ENCODE assay signal across 24 mouse cellular contexts in genomic region chr8:86580458-86580857, GRCm38 (mm10). TPM values are rescaled to one million over a fixed set of nuclear protein-coding genes. Genes with fewer than 3 reads are reported as not detected.
A peak's percentile ranks its signal among the peaks of the same experiment; 100 is the strongest.
DNase-seq lines count a peak whose midpoint lies in the region; ATAC-seq and TF ChIP-seq lines count a peak whose summit lies in the region.
"Had no signal": no experiment of that assay in that cellular context is flagged by ENCODE, and none has a peak within 500 bp of the region (broad histone marks: within the 10 kb centered on the region; RNA-seq: fewer than 3 reads in every experiment).

Abcc12 (minus strand) TSS chr8:86580686.

- peak; percentile 31 to 40 for DNase-seq in cerebellum, adult 2 months
- DNase-seq in cerebellum, adult 11 months: no peak
- DNase-seq in forebrain, embryonic 10.5 days (ENCODE audit: extremely low spot score, low spot score): no peak
- no peak for DNase-seq in right cerebral cortex, postnatal 25 days
- DNase-seq: adrenal gland, adult 2 months; adrenal gland, postnatal 14 days; gastrocnemius, postnatal 25 days; heart, adult 2 months; kidney, adult 2 months had no signal

- H3K36me3 ChIP-seq in forebrain, embryonic 15.5 days: no peaks in the 10 kb centered on the region
- no peaks in the 10 kb centered on the region for H3K36me3 ChIP-seq in forebrain, embryonic 10.5 days (replicated peaks)
- H3K36me3 ChIP-seq in megakaryocyte, embryonic 14.5 days (replicated peaks; ENCODE audit: low read length): no peaks in the 10 kb centered on the region
- H3K36me3 ChIP-seq: heart, embryonic 10.5 days; heart, embryonic 13.5 days; hindbrain, embryonic 12.5 days; hindbrain, embryonic 15.5 days had no signal

- peaks cover 40% of the 10 kb centered on the region for H3K4me1 ChIP-seq in cerebellum, adult 2 months (ENCODE audit: control insufficient read depth, insufficient read depth, low read length)
- peaks cover 23% of the 10 kb centered on the region for H3K4me1 ChIP-seq in forebrain, embryonic 15.5 days
- no peaks in the 10 kb centered on the region for H3K4me1 ChIP-seq in forebrain, embryonic 10.5 days
- peaks cover 37% of the 10 kb centered on the region for H3K4me1 ChIP-seq in megakaryocyte, embryonic 14.5 days

- no peak within 1 kb of the TSS for H3K9ac ChIP-seq in forebrain, embryonic 15.5 days (replicated peaks)
- H3K9ac ChIP-seq: heart, embryonic 13.5 days; hindbrain, embryonic 12.5 days; hindbrain, embryonic 15.5 days had no signal

- peak within 1 kb of the TSS; percentile 89 for H3K27ac ChIP-seq in cerebellum, adult 2 months (ENCODE audit: insufficient read depth, low read length)
- 0 out of 2 replicates have a peak within 1 kb of the TSS, but pooled peaks have one; percentile 1 for H3K27ac ChIP-seq in forebrain, embryonic 15.5 days (replicated peaks)
- H3K27ac ChIP-seq in forebrain, embryonic 10.5 days: no peak within 1 kb of the TSS
- H3K27ac ChIP-seq: heart, adult 2 months; heart, embryonic 10.5 days; heart, embryonic 13.5 days; hindbrain, embryonic 12.5 days; hindbrain, embryonic 15.5 days had no signal

- no peaks in the 10 kb centered on the region for H3K27me3 ChIP-seq in cerebellum, adult 2 months (ENCODE audit: control insufficient read depth, insufficient read depth, low read length)
- H3K27me3 ChIP-seq in forebrain, embryonic 15.5 days: no peaks in the 10 kb centered on the region
- H3K27me3 ChIP-seq in forebrain, embryonic 10.5 days (ENCODE audit: poor library complexity, severe bottlenecking): no peaks in the 10 kb centered on the region
- H3K27me3 ChIP-seq in megakaryocyte, embryonic 14.5 days (replicated peaks): peaks cover 8% of the 10 kb centered on the region
- H3K27me3 ChIP-seq: heart, embryonic 13.5 days; hindbrain, embryonic 12.5 days; hindbrain, embryonic 15.5 days had no signal

- no peak within 1 kb of the TSS for H3K4me2 ChIP-seq in forebrain, embryonic 15.5 days (replicated peaks)
- H3K4me2 ChIP-seq: heart, embryonic 13.5 days; hindbrain, embryonic 12.5 days; hindbrain, embryonic 15.5 days had no signal

- H3K9me3 ChIP-seq in forebrain, embryonic 15.5 days: no peaks in the 10 kb centered on the region
- no peaks in the 10 kb centered on the region for H3K9me3 ChIP-seq in forebrain, embryonic 10.5 days
- peaks cover 7% of the 10 kb centered on the region for H3K9me3 ChIP-seq in megakaryocyte, embryonic 14.5 days
- H3K9me3 ChIP-seq: heart, embryonic 10.5 days; heart, embryonic 13.5 days; hindbrain, embryonic 12.5 days; hindbrain, embryonic 15.5 days had no signal

- TF ChIP-seq POLR2A in cerebellum, adult 2 months (IDR thresholded peaks at IDR 0.05; ENCODE audit: borderline replicate concordance, insufficient read depth, low read length): no peak

- TF ChIP-seq CTCF in cerebellum, adult 2 months (IDR thresholded peaks at IDR 0.05; ENCODE audit: borderline replicate concordance, insufficient read depth, low read depth, low read length): no peak

- no peak within 1 kb of the TSS for H3K4me3 ChIP-seq in cerebellum, adult 2 months (replicated peaks; ENCODE audit: insufficient read depth, low read depth, low read length)
- no peak within 1 kb of the TSS for H3K4me3 ChIP-seq in forebrain, embryonic 15.5 days
- H3K4me3 ChIP-seq in forebrain, embryonic 10.5 days: no peak within 1 kb of the TSS
- H3K4me3 ChIP-seq in megakaryocyte, embryonic 14.5 days (replicated peaks): peak within 1 kb of the TSS; percentile 48
- H3K4me3 ChIP-seq: heart, adult 2 months; heart, embryonic 10.5 days; heart, embryonic 13.5 days; hindbrain, embryonic 12.5 days; hindbrain, embryonic 15.5 days had no signal

- no peak for ATAC-seq in forebrain, embryonic 15.5 days (replicated peaks)
- no peak for ATAC-seq in megakaryocyte, adult 5-6 weeks (ENCODE audit: poor library complexity, severe bottlenecking)
- ATAC-seq: CD4-positive, CD25-positive, alpha-beta regulatory T cell, adult 4 months; forebrain, embryonic 14.5 days; intestine, postnatal 0 days had no signal

RNA-seq across cellular contexts. Expression of gene Abcc12, which starts in this region (rescaled TPM):
- polyA plus RNA-seq in cerebellum, adult 2 months (2012; rRNA removed): 7.4 and 7.5 TPM in 2 replicates
- polyA plus RNA-seq in forebrain, embryonic 15.5 days (2015; fragmentation: Nextera tagmentation; extraction: Ambion mirVana): 0.18 and 0.23 TPM in 2 replicates
- polyA plus RNA-seq in forebrain, embryonic 10.5 days (2016; fragmentation: Nextera tagmentation; extraction: Ambion mirVana): not detected in 2 replicates
- polyA plus RNA-seq in megakaryocyte, embryonic 14.5 days (2012; ENCODE audit: insufficient read depth, low replicate concordance): not detected in 2 replicates
- not detected in 2 replicates for total RNA-seq in megakaryocyte, adult 5-6 weeks (2015)
- not detected in 2 replicates for total RNA-seq in megakaryocyte, adult 5-6 weeks (2017)
- total RNA-seq: adrenal gland, adult 2 months; heart, adult 2 months; heart, postnatal 25 days; hematopoietic stem cell, adult 5-6 weeks; MEL had no signal
- polyA plus RNA-seq: C2C12; CD4-positive, CD25-positive, alpha-beta regulatory T cell, adult 4 months; embryonic facial prominence, embryonic 11.5 days; heart, embryonic 10.5 days; heart, embryonic 13.5 days; intestine, postnatal 0 days had no signal

Comparison
In these comparisons a context has a peak if more than half of its experiments do, and no peak if none do; other contexts are left out.
1. DNase-seq: peak in cerebellum, adult 2 months (2 of 2); none in cerebellum, adult 11 months (single experiment), forebrain, embryonic 10.5 days (single experiment) and right cerebral cortex, postnatal 25 days (single experiment).